Mouse (Mus musculus) embryo, embryonic 10 days (tissue): ENCODE measurements around the gene Serac1.

Experiments
- DNase-seq: peaks from one replicate; pipeline ENCODE4 v3.0.0-alpha.2; 2015; ENCODE audit warnings: low spot score

The Serac1 gene

GRCm38 (mm10) chr17:6079287-6080122 is at the start of gene Serac1, which contains the start of gene Gtf2h5:
TSS of gene Serac1 (minus strand) at chr17:6079741.
TSS of gene Gtf2h5 (plus strand) at chr17:6079786.
- peak; percentile 99 for DNase-seq

GRCm38 (mm10) chr17:6128039-6128438 is 48.5 kb upstream of the Serac1 start:
- no peak for DNase-seq

- DNase-seq: no peak
These were observed 45.9 kb upstream of the Serac1 start for GRCm38 (mm10) chr17:6125441-6125840.

- DNase-seq: no peak
These were observed 44.2 kb upstream of the Serac1 start for GRCm38 (mm10) chr17:6123776-6124175.

- no peak for DNase-seq
These were observed 39.3 kb upstream of the Serac1 start for GRCm38 (mm10) chr17:6118861-6119260.

- DNase-seq: no peak
These were observed 38.4 kb upstream of the Serac1 start for GRCm38 (mm10) chr17:6117917-6118316.

- no peak for DNase-seq
These were observed 37.7 kb upstream of the Serac1 start for GRCm38 (mm10) chr17:6117148-6117725.

- no peak for DNase-seq
These were observed 35.5 kb upstream of the Serac1 start for GRCm38 (mm10) chr17:6115085-6115484.

GRCm38 (mm10) chr17:6113653-6114052 is 34.1 kb upstream of the Serac1 start:
- DNase-seq: no peak

- DNase-seq: no peak
These were observed 31.4 kb upstream of the Serac1 start for GRCm38 (mm10) chr17:6110956-6111355.

GRCm38 (mm10) chr17:6108175-6108574 is 28.6 kb upstream of the Serac1 start:
- no peak for DNase-seq

GRCm38 (mm10) chr17:6107015-6107601 is 27.6 kb upstream of the Serac1 start:
- peak; percentile 37 for DNase-seq

- peak; percentile 94 for DNase-seq
These were observed 26.9 kb upstream of the Serac1 start, which contains the start of gene Tulp4 for GRCm38 (mm10) chr17:6106361-6107014. TSS of gene Tulp4 (plus strand) at chr17:6106437.

GRCm38 (mm10) chr17:6103566-6103965 is 24.0 kb upstream of the Serac1 start:
- no peak for DNase-seq

GRCm38 (mm10) chr17:6102287-6102686 is 22.7 kb upstream of the Serac1 start:
- DNase-seq: no peak

- peak; percentile 70 for DNase-seq
These were observed 18.3 kb upstream of the Serac1 start for GRCm38 (mm10) chr17:6097884-6098283.

GRCm38 (mm10) chr17:6095579-6095978 is 16.0 kb upstream of the Serac1 start:
- DNase-seq: no peak

GRCm38 (mm10) chr17:6091604-6092003 is 12.1 kb upstream of the Serac1 start:
- DNase-seq: no peak

GRCm38 (mm10) chr17:6083323-6083890 is 3.9 kb upstream of the Serac1 start:
- no peak for DNase-seq

- no peak for DNase-seq
These were observed 6.1 kb downstream of the Serac1 start for GRCm38 (mm10) chr17:6073405-6073804.

- DNase-seq: no peak
These were observed 9.7 kb downstream of the Serac1 start for GRCm38 (mm10) chr17:6069866-6070265.

GRCm38 (mm10) chr17:6067613-6068012 is 11.9 kb downstream of the Serac1 start:
- no peak for DNase-seq
